Mouse (Mus musculus): ENCODE data around the gene Usp54.
A peak's percentile ranks its signal among the peaks of the same experiment; 100 is the strongest.
"Not testable (repeated sequence)": the region's sequence is repeated elsewhere in the genome, so short reads cannot be mapped to it uniquely, and the experiment has no call there.

The Usp54 gene

DNA sequence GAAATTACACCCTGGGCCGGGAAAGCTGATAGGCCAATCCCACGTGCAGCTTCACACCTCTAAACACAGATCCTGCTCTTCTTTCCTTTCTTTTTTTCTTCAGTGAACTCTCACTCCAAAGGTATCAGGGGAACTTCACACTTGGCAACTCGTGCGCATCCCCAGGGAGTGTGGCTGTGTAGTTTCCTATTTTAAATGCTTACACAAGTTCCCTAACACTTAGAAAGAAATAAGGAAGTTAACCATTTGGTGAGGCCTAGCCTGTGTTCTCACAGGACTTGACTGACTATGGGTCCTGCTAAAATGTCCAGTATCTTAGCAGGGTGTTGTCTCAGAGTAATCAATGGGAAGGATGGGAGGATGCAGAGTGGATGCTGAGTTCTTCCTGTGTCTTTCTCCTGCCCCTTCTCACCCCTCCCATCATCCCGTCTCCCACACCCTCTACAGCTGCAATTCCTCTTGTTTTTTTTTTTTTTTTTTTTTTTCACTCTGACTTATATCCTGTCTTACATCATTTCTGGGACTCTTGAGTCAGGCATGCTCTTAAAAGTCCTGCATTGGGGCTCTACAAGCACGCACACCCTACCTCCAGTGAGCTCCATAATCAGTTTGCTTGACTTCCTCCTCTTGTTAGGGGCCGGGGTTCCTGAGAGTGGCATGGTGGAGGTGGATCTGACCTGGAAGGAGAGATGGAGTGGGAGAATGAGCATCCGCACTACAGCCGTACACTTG, 14.0 kb upstream of the Usp54 start:
- DNase-seq = no peak

DNA sequence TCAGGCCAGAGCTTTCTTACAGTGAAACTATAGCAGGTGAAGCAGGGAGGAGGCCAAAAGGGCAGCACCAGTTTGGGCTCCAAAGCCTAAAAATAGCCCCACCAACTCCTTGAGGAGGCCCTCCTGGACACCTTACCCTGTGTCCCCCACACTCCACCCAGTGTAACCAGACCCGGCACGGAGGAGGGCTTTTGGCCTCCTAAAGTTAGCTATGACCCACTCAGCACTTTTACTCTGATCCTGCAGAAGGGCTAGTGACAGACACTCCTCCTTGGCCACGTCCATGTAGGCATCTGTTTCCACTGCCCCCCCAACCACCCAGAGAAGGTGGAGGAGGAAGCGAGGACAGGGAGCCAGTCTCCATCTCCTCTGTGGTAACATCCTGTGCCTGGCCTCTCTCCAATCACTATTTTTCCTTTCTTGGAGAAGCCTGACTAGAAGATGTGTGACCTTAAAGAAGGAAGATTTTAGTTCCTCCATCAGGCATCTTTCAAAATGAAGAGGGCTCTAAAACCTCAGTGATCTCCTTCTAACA, 10.9 kb upstream of the Usp54 start:
- DNase-seq = no peak

- no peak for DNase-seq
Measured at GRCm38 (mm10) chr14:20651000-20651399, 10.1 kb upstream of the Usp54 start.

- DNase-seq = no peak
Measured at GRCm38 (mm10) chr14:20646381-20646780, 5.5 kb upstream of the Usp54 start.

DNA sequence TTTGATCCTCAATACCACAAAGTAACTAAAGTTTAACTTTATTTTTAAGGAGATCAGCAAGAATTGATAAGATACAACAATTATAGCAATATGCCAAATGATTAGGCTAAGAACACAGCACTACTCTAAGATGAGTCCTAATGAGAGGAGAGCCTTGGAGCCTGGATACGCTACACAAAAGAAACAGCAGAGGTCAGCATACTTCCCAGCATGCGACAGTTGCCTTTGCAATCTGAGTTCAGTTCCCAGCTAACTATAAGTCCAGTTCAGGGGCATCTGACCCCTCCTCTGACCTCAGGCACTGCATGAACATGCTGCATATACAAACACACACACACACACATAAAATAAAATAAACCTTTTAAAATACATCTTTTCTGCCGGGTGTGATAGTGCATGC, 4.7 kb upstream of the Usp54 start:
- no peak for DNase-seq

DNA sequence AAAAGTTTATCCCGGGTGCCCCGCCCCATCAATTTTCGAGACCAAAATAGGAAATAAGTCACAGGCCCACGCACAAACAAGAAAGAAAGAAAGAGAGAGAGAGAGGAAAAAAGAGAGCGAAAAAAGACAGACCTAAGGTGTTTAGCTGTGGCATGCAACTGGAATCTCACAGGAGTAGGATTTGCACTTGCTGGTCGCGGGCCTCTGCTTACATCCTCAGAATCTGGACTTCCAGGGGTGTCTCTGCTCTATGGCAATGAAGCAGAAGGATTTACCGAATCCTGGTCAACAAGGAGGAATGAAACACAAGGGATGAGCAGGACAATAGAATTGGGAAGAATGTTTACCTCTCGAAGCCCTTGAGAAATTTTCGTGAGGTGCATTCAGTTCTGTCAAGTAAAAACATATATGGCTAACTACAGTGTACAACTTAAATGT, 594 bp upstream of the Usp54 start:
- no peak for DNase-seq

- DNase-seq = no peak
Measured at GRCm38 (mm10) chr14:20639918-20640619, 794 bp downstream of the Usp54 start.

GRCm38 (mm10) chr14:20638702-20639101, 2.2 kb downstream of the Usp54 start:
- no peak for DNase-seq

DNA sequence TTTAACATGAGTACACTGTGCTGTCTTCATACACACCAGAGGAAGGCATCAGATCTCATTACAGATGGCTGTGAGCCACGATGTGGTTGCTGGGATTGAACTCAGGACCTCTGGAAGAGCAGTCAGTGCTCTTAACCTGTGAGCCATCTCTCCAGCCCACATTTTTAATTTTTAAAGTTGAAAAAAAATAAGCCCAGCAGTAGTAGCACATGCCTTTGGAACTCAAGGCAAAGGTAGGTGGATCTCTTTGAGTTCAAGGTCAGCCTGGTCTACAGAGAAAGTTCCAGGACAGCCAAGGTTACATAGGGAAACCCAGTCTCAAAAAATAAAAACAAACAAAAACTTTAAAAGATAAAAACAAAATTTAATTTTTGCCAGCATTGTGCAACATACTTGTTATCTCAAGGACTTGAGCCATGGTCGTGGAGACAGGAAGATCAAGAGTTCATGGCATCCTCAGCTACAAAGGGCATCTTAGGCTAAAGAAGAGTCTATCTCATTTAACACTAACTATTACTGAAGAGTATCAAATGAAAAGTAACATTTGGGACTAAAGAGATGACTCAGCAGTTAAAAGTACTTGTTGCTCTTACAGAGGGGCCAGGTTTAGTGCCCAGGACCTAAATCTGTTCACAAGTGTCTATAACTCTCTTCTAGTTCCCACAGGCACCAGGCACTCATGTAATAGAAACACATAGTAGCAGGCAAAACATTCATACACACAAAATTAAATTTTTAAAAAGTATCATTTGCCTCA, 2.9 kb downstream of the Usp54 start:
- no peak for DNase-seq

DNA sequence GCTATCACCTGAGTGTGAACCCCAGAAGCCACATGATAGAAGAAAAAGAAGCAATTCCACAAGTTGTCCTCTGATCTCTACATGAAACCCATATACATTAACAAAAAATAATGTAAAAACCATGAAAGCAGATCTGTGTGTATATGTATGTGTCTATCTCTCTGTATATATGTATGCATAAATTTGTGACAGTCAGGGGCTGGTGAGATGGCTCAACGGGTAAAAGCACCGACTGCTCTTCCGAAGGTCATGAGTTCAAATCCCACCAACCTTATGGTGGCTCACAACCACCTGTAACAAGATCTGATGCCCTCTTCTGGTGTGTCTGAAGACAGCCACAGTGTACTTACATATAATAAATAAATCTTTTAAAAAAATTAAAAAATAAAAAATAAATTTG, 3.9 kb downstream of the Usp54 start:
- not testable (repeated sequence) for DNase-seq

DNA sequence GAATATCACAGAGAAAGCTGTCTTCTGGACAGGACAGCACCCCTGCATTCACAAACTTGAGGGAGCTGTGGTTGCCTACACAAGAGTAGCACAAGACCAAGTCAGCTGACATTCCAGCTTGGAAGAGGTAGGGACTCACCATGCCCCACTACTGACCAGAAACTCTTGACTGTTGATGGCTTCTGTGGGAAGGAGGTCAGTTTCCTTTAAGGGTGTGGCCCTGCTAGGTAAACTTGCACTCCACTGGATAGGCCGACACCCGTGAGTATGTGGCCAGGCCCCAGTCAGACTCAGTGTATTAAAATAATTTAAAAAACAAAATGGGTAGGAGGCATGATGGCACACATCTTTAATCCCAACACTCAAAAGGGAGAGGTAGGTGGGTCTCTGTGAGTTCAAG, 5.3 kb downstream of the Usp54 start:
- no peak for DNase-seq

GRCm38 (mm10) chr14:20631253-20631652, 9.6 kb downstream of the Usp54 start:
- no peak for DNase-seq

GRCm38 (mm10) chr14:20626971-20627370, 13.9 kb downstream of the Usp54 start:
- DNase-seq = no peak

DNA sequence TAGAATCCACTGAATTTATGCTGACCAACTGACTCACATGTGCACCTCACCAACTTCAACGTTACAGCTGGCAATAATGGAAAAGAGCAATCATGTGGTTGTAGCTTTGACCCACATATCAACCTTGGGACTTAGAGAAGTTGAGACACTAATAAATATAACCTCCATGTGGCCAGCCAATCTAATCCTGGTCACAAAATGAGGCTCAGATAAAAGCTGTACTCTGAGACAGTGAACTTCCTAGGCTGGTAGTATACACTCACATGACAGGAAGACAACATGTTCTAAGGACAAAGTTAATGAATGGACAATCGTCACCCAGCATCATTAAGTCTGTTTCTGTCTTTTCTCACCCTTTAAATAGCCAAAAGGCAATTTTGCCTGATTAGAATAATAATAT, 14.4 kb downstream of the Usp54 start:
- no peak for DNase-seq

DNA sequence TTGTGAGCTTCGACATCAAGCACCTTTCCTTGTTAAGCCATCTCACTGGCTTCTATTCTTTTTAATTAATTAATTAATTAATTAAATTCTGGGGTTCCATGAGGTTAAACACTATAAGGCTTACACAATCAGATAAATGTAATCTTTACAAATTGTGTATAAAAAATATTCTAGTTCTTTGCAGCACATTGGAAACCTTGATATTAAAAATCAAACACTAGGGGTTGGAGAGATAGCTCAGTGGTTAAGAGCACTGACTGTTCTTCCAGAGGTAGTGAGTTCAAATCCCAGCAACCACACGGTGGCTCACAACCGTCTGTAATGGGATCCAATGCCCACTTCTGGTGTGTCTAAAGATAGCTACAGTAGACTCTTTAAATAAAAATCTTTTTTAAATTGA, 18.0 kb downstream of the Usp54 start:
- DNase-seq = no peak

- DNase-seq = no peak
Measured at GRCm38 (mm10) chr14:20622412-20622811, 18.5 kb downstream of the Usp54 start.

DNA sequence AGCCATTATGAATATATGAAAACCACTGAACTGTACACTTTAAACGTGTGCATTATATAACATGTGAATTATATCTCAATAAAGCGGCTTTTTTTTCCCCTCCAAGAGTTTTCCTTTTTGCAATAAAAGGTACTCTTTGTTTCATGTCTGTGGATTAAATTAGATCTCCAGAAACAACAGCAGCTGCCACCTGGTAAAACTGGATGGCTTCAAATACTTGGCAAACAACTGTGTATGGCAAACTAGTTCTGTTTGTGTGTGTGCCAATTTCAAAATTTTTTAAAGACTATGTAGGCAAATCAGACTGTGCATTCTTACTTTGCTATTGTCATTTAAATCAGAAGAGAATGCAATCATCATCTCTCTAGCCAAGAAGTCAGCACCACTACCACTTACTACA, 19.0 kb downstream of the Usp54 start:
- no peak for DNase-seq

DNA sequence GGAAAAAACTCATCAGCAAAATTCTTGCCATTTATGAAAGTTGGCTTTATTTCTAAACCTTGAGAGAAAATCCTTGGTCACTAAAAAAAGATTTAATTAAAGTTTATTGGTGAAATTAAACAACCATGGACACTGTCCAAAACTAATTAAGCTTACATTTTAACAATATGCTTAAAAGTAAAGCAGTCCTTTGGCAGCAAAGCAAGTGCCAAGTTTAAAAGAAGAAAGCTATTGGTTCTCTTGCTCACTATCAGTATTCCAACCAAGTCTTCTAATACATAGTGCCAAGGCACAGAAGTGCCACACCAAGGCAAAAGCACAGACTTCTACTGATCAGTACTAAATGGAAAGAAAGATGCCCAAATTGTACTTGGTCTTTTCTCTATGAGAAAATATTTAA, 21.7 kb downstream of the Usp54 start:
- DNase-seq = no peak

DNA sequence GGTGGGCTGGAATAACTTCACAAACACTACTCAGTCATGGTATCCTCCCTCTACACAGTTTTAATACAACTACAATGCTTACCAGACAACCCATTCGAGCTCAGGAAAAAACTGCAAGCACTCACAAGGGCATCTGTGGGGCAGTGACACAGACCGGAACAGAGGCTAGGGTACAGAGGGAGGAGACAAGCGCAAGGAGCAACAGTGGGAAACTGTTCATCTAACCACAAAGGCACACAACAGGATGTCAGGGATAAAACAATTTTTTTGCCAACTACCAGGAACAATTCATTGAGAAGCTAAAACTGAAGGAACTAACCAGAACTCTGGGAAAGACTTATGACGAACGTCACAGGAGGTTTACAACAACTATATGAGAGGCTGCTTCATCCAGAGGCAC, 22.7 kb downstream of the Usp54 start:
- peak; percentile 35 to 81 for DNase-seq

DNA sequence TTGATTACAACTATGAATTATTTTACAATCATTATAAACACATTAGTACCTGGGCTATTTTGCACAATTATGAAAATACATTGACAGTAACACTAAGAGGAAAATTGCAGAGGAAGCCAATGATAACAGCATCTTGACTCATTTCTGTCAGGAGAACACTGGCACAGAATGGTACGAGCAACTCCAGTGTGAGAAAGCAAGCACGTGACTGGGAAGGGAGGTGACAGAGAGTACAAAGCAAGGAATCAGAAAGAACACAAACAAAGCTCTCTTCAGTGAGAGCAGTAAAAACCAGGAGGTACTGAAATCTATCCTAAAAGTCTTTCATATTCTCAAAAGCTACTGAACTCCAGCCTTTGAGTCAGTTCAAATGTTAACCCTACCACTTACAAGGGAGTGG, 24.4 kb downstream of the Usp54 start:
- peak; percentile 25 to 58 for DNase-seq

DNA sequence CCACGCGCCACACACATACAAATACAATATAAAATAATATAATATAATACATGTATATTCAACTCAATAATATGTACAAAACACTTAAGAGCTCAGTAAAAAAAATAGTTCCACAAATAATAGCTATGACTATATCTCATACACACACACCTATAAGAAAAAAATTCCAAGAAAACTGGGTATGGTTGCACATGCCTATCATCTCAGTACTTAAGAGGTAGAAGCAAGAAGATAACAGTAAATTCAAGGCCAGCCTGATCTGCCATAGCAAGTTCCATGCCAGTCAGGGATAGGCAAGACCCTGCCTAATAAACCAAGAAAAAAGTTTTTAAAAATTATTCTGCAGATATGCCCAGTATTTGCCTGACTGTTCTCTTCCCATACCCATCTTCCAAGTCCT, 25.8 kb downstream of the Usp54 start:
- no peak for DNase-seq

- no peak for DNase-seq
Measured at GRCm38 (mm10) chr14:20612820-20613219, 28.0 kb downstream of the Usp54 start.

- peak; percentile 62 to 81 for DNase-seq
Measured at GRCm38 (mm10) chr14:20610146-20610545, 30.7 kb downstream of the Usp54 start.

- no peak for DNase-seq
Measured at GRCm38 (mm10) chr14:20609519-20609918, 31.3 kb downstream of the Usp54 start.
